Mouse (Mus musculus) forebrain, postnatal 0 days (tissue): ENCODE data around the gene Tmem106c. TPM values are rescaled to one million over a fixed set of nuclear protein-coding genes. Genes with fewer than 3 reads are reported as not detected.
A peak's percentile ranks its signal among the peaks of the same experiment; 100 is the strongest.

Experiments
- ATAC-seq: fragments of 200-750 bp; cut with Nextera tagmentation; 2 replicates; pipeline ENCODE4 v1.8.0; 2017; ENCODE audit warnings: mild to moderate bottlenecking, moderate library complexity
- DNase-seq: peaks from one replicate; pipeline ENCODE4 v3.0.0-alpha.2; 2015
- H3K27ac ChIP-seq: fragments of 300-500 bp; sonication (generic); 2 replicates; pipeline ENCODE4 v1.5.1; 2014; ENCODE audit warnings: low read depth, mild to moderate bottlenecking, antibody characterized with exemption, low read length, moderate library complexity, mixed read lengths
- H3K27me3 ChIP-seq: fragments of 300-500 bp; sonication (generic); 2 replicates; pipeline ENCODE4 v1.6.1; 2014; ENCODE audit warnings: mild to moderate bottlenecking, low read length, mixed read lengths; ENCODE audit not compliant: insufficient read depth
- H3K36me3 ChIP-seq: fragments of 300-500 bp; sonication (generic); 2 replicates; pipeline ENCODE4 v1.6.1; 2014; ENCODE audit warnings: mild to moderate bottlenecking, moderate library complexity; ENCODE audit not compliant: insufficient read depth
- H3K4me1 ChIP-seq: fragments of 300-500 bp; sonication (generic); 2 replicates; pipeline ENCODE4 v1.6.1; 2014; ENCODE audit warnings: antibody characterized with exemption; ENCODE audit not compliant: insufficient read depth
- H3K4me2 ChIP-seq: fragments of 300-500 bp; sonication (generic); 2 replicates; pipeline ENCODE4 v1.6.1; 2014; ENCODE audit warnings: low read depth, mild to moderate bottlenecking, moderate library complexity
- H3K4me3 ChIP-seq: fragments of 300-500 bp; sonication (generic); 2 replicates; pipeline ENCODE4 v1.5.1; 2014; ENCODE audit warnings: low read depth, low read length, mixed read lengths
- H3K9ac ChIP-seq: fragments of 300-500 bp; sonication (generic); 2 replicates; pipeline ENCODE4 v1.6.1; 2014; ENCODE audit warnings: mild to moderate bottlenecking
- H3K9me3 ChIP-seq: fragments of 300-500 bp; sonication (generic); 2 replicates; pipeline ENCODE4 v1.6.1; 2016; ENCODE audit warnings: low read length
- CTCF ChIP-seq: sonication (generic); IDR thresholded peaks from 2 replicates; pipeline ENCODE4 v1.5.1; 2016; ENCODE audit warnings: antibody characterized with exemption, control low read depth, low read depth
- WGBS: fragments of 180-500 bp; shearing (Covaris S2); extraction: QIAGEN DNeasy Blood & Tissue Kit; methylation state at CpG from one replicate; pipeline ENCODE4 v1.1.7; 2014; 5-methylcytosine and 5-hydroxymethylcytosine counted together
- polyA plus RNA-seq: library from polyadenylated mRNA; unstranded; fragments of >200 nt; fragmentation: Nextera tagmentation; extraction: Ambion mirVana; gene quantifications from 2 replicates; pipeline ENCODE4 v1.2.1, GENCODE M21; 2015
- total RNA-seq: library from RNA; depleted of rRNA; stranded (reverse); fragments of >200 nt; gene quantifications from 2 replicates; pipeline ENCODE4 v1.2.3, GENCODE M21; 2014; rRNA removed

Tmem106c gene
- total RNA-seq (44.4 and 50.8 TPM in 2 replicates), polyA plus RNA-seq (62.8 and 66.1 TPM in 2 replicates)

DNA sequence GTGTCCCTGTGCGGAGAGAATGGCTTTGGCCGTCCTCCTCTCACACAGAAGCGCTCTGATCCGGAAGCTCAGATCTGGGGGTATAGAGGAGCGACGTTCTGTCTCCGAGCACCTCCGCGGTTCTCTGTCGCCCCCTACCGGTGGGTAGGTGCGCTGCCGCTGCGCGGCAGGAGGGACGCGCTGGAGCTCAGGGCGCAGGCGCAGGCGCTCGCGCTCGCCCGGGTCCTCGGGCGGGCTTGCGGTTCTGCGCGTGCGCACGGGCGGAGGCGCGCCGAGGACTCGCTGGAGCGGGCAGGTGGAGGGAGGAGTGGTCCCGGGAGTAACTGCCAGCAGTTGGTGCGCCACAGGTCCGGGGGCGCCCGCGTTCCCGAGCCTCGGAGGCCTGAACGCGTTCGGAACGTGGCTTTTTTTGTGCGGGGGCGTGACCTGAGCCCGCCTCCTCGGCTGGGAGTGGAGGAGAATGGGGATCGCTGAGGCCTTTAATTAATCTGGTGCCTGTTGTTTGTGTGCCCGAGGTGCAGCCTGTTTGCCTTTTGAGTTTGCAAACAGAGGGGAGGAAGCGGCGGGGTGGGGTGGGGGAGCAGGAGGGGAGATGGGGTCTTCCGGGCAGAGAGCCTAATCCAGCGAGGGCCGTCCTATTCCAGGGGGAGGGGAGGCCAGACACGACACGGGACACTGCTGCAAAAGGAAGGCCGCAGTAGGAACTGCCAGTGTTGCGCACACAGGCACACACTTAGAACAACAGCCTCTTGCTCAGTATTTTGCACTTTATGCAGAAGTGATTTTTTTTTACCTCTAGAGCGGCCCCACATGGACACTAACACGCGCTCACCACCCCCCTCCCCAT, at the start of gene Tmem106c:
Tmem106c (plus strand) TSS at position 212 of the 847 bp plus-strand sequence.
- no peaks in the 10 kb centered on the region for H3K9me3 ChIP-seq
- peaks cover 10% of the 10 kb centered on the region for H3K4me1 ChIP-seq
- H3K4me3 ChIP-seq = peak within 1 kb of the TSS; percentile 74
- H3K36me3 ChIP-seq = no peaks in the 10 kb centered on the region
- 3% methylated on average over 67 of the region's 67 CpGs for WGBS
- peak within 1 kb of the TSS; percentile 76 for H3K9ac ChIP-seq
- H3K4me2 ChIP-seq = peak within 1 kb of the TSS; percentile 82
- peak within 1 kb of the TSS; percentile 79 for H3K27ac ChIP-seq
- H3K27me3 ChIP-seq = no peaks in the 10 kb centered on the region
- ATAC-seq = peak; percentile 91
- DNase-seq = peak; percentile 98
- peak; percentile 97 for TF ChIP-seq CTCF

DNA sequence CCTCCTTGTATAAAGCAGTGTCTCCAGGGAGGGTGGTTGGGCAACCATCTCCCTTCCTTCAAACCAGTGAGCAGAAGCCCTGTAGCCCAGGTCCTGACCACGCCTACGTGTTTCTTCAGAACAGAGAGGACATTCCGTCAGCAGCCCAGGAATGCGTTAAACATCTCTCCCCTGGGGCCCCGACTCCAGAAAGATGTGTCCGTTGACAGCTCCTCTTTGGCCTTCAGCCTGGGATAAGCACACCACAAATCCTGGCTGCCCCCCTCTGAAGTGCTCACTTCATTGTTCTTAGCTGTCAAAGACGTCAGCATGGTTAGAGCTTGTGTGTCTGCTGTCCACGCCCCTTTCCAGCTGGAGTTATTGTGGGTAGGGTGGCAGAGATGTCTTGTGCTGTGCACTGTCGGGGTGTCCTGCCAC, 49.7 kb upstream of the Tmem106c start:
- Histone ChIP-seq H3K4me1 (no peaks in the 10 kb centered on the region), H3K4me2 (no peak overlapping the region), H3K36me3 (no peaks in the 10 kb centered on the region), H3K27me3 (no peaks in the 10 kb centered on the region), H3K4me3 (no peak overlapping the region), H3K27ac (no peak overlapping the region), H3K9me3 (no peaks in the 10 kb centered on the region), H3K9ac (no peak overlapping the region)
- no peak for TF ChIP-seq CTCF
- WGBS = 19% methylated on average over 9 of the region's 9 CpGs
- ATAC-seq (peak; percentile 40; the same call in 1 of the 2 replicates), DNase-seq (no peak)

DNA sequence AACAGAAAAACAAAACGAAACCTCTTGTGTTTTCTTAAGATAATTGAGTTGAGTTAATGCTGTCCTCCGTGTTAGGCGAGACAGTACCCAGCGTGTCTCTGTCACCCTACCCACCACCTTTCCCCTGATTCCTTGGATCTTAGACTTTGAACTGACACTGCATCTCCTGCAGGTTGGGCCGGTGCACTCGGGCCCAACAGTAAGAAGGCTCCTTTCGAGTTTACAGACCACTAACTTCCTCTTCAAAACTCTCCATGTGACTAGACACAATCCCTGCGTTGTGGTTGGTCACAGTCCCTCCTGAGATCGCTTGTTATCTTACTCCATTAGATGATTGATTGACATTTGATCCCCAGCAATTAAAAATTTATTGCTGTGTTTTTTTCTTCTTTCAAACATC, 46.0 kb upstream of the Tmem106c start:
- no peak for ATAC-seq
- Histone ChIP-seq H3K4me1 (no peaks in the 10 kb centered on the region), H3K9me3 (no peaks in the 10 kb centered on the region), H3K27me3 (no peaks in the 10 kb centered on the region), H3K36me3 (no peaks in the 10 kb centered on the region), H3K4me2 (no peak overlapping the region), H3K27ac (no peak overlapping the region), H3K4me3 (no peak overlapping the region), H3K9ac (no peak overlapping the region)
- no peak for DNase-seq
- whole genome bisulfite sequencing = 82% methylated on average over 9 of the region's 9 CpGs
- no peak for TF ChIP-seq CTCF

GRCm38 (mm10) chr15:97919217-97919616, 44.8 kb upstream of the Tmem106c start:
- Histone ChIP-seq H3K9ac (no peak overlapping the region), H3K27ac (no peak overlapping the region), H3K4me3 (no peak overlapping the region), H3K9me3 (no peaks in the 10 kb centered on the region), H3K4me1 (no peaks in the 10 kb centered on the region), H3K36me3 (no peaks in the 10 kb centered on the region), H3K27me3 (no peaks in the 10 kb centered on the region), H3K4me2 (no peak overlapping the region)
- DNase-seq = no peak
- WGBS = 89% methylated on average over 7 of the region's 7 CpGs
- TF ChIP-seq CTCF = no peak
- ATAC-seq = no peak

- Histone ChIP-seq H3K27ac (no peak overlapping the region), H3K4me2 (no peak overlapping the region), H3K4me3 (no peak overlapping the region), H3K27me3 (no peaks in the 10 kb centered on the region), H3K4me1 (no peaks in the 10 kb centered on the region), H3K9ac (no peak overlapping the region), H3K36me3 (no peaks in the 10 kb centered on the region), H3K9me3 (no peaks in the 10 kb centered on the region)
- no peak for TF ChIP-seq CTCF
- DNase-seq = no peak
- 71% methylated on average over 5 of the region's 5 CpGs for WGBS
- ATAC-seq = no peak
Measured at GRCm38 (mm10) chr15:97920306-97920705, 43.7 kb upstream of the Tmem106c start.

- H3K27me3 ChIP-seq = no peaks in the 10 kb centered on the region
- H3K27ac ChIP-seq = no peak overlapping the region
- H3K9ac ChIP-seq = no peak overlapping the region
- WGBS = 94% methylated on average over 9 of the region's 9 CpGs
- no peak overlapping the region for H3K4me2 ChIP-seq
- TF ChIP-seq CTCF = no peak
- H3K9me3 ChIP-seq = no peaks in the 10 kb centered on the region
- DNase-seq = no peak
- H3K4me3 ChIP-seq = no peak overlapping the region
- H3K36me3 ChIP-seq = no peaks in the 10 kb centered on the region
- no peak for ATAC-seq
- no peaks in the 10 kb centered on the region for H3K4me1 ChIP-seq
Measured at GRCm38 (mm10) chr15:97921796-97922195, 42.2 kb upstream of the Tmem106c start.

DNA sequence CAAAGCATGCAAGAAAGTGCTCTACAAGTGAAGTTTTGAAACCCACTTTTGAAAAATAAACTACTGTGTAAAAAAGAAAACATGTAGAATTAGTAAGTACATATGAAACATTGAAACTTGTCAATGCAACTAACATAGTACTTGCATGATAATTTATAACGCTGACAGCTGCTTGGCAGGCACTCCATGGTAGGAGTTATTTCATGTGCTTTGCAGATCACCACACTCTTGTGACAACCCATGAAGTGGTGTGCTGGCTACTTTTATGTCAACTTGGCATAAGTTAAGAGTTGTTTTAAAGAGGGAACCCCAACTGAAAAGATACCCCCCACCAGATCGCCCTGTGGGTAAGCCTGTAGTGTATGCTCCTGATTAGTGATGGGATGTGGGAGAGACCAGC, 41.6 kb upstream of the Tmem106c start:
- ATAC-seq (no peak), DNase-seq (no peak)
- Histone ChIP-seq H3K36me3 (no peaks in the 10 kb centered on the region), H3K27me3 (no peaks in the 10 kb centered on the region), H3K27ac (no peak overlapping the region), H3K9ac (no peak overlapping the region), H3K4me2 (no peak overlapping the region), H3K9me3 (no peaks in the 10 kb centered on the region), H3K4me3 (no peak overlapping the region), H3K4me1 (no peaks in the 10 kb centered on the region)
- WGBS = 94% methylated on average over 2 of the region's 2 CpGs
- TF ChIP-seq CTCF = no peak
